Mouse (Mus musculus) neural tube, embryonic 15.5 days (tissue): ENCODE results near the gene Tbc1d8. TPM values are rescaled to one million over a fixed set of nuclear protein-coding genes. Genes with fewer than 3 reads are reported as not detected.

Experiments used
- ATAC-seq: fragments of 200-750 bp; cut with Nextera tagmentation; 2 replicates; pipeline ENCODE4 v1.8.0; 2017; ENCODE audit warnings: mild to moderate bottlenecking, moderate TSS enrichment, moderate library complexity; ENCODE audit not compliant: low FRiP score
- H3K27ac ChIP-seq: fragments of 300-500 bp; sonication (generic); replicated peaks from 2 replicates; pipeline ENCODE4 v1.5.1; 2015; ENCODE audit warnings: mild to moderate bottlenecking, inconsistent platforms
- H3K27me3 ChIP-seq: fragments of 300-500 bp; sonication (generic); replicated peaks from 2 replicates; pipeline ENCODE4 v1.6.1; 2015; ENCODE audit warnings: inconsistent platforms
- H3K36me3 ChIP-seq: fragments of 300-500 bp; sonication (generic); 2 replicates; pipeline ENCODE4 v1.6.1; 2015; ENCODE audit warnings: inconsistent platforms
- H3K4me1 ChIP-seq: fragments of 300-500 bp; sonication (generic); 2 replicates; pipeline ENCODE4 v1.6.1; 2015; ENCODE audit warnings: inconsistent platforms
- H3K4me2 ChIP-seq: fragments of 300-500 bp; sonication (generic); 2 replicates; pipeline ENCODE4 v1.6.1; 2015; ENCODE audit warnings: inconsistent platforms, mild to moderate bottlenecking, moderate library complexity
- H3K4me3 ChIP-seq: fragments of 300-500 bp; sonication (generic); replicated peaks from 2 replicates; pipeline ENCODE4 v1.5.1; 2015; ENCODE audit warnings: mild to moderate bottlenecking, inconsistent platforms
- H3K9ac ChIP-seq: fragments of 300-500 bp; sonication (generic); replicated peaks from 2 replicates; pipeline ENCODE4 v1.6.1; 2015; ENCODE audit warnings: mild to moderate bottlenecking, inconsistent platforms
- H3K9me3 ChIP-seq: fragments of 300-500 bp; sonication (generic); replicated peaks from 2 replicates; pipeline ENCODE4 v1.6.1; 2016; ENCODE audit warnings: inconsistent platforms
- WGBS: fragments of 180-500 bp; shearing (Covaris S2); methylation state at CpG from one replicate; pipeline ENCODE4 v1.1.7; 2015; ENCODE audit warnings: mixed read lengths; 5-methylcytosine and 5-hydroxymethylcytosine counted together
- polyA plus RNA-seq: library from polyadenylated mRNA; unstranded; fragments of >200 nt; fragmentation: Nextera tagmentation; extraction: Ambion mirVana; gene quantifications from 2 replicates; pipeline ENCODE4 v1.2.1, GENCODE M21; 2015

The Tbc1d8 gene
- polyA plus RNA-seq, 1 experiment from 2014 or later: 12.7 TPM

GRCm38 (mm10) chr1:39408668-39409067, 69.9 kb downstream of the Tbc1d8 start:
- Histone ChIP-seq H3K4me1 (peaks cover 4% of the 10 kb centered on the region; the same call in 1 of the 2 replicates), H3K27me3 (no peaks in the 10 kb centered on the region), H3K4me3 (no peak overlapping the region), H3K9ac (no peak overlapping the region), H3K36me3 (no peaks in the 10 kb centered on the region), H3K9me3 (no peaks in the 10 kb centered on the region), H3K4me2 (no peak overlapping the region), H3K27ac (no peak overlapping the region)
- 66% methylated on average over 7 of the region's 7 CpGs for WGBS
- no peak for ATAC-seq

GRCm38 (mm10) chr1:39408123-39408522, 70.4 kb downstream of the Tbc1d8 start:
- Histone ChIP-seq H3K27ac (no peak overlapping the region), H3K9me3 (no peaks in the 10 kb centered on the region)
- 94% methylated on average over 6 of the region's 6 CpGs for WGBS

GRCm38 (mm10) chr1:39407108-39407507, 71.4 kb downstream of the Tbc1d8 start:
- WGBS: 76% methylated on average over 4 of the region's 4 CpGs
- no peak for ATAC-seq
- no peaks in the 10 kb centered on the region for H3K27me3 ChIP-seq
- peaks cover 5% of the 10 kb centered on the region for H3K36me3 ChIP-seq
- H3K9me3 ChIP-seq: no peaks in the 10 kb centered on the region
- peaks cover 4% of the 10 kb centered on the region; the same call in 1 of the 2 replicates for H3K4me1 ChIP-seq
- no peak overlapping the region for H3K4me2 ChIP-seq
- H3K4me3 ChIP-seq: no peak overlapping the region
- H3K9ac ChIP-seq: no peak overlapping the region
- H3K27ac ChIP-seq: no peak overlapping the region

More at GRCm38 (mm10) chr1:39408123-39408522, 70.4 kb downstream of the Tbc1d8 start:
- Histone ChIP-seq H3K4me3 (no peak overlapping the region), H3K4me2 (no peak overlapping the region), H3K4me1 (peaks cover 4% of the 10 kb centered on the region; the same call in 1 of the 2 replicates), H3K9ac (no peak overlapping the region), H3K27me3 (no peaks in the 10 kb centered on the region), H3K36me3 (no peaks in the 10 kb centered on the region)
- ATAC-seq: no peak

GRCm38 (mm10) chr1:39400173-39400572, 78.4 kb downstream of the Tbc1d8 start:
- Histone ChIP-seq H3K4me3 (no peak overlapping the region), H3K4me2 (no peak overlapping the region), H3K9me3 (no peaks in the 10 kb centered on the region), H3K27me3 (no peaks in the 10 kb centered on the region), H3K4me1 (no peaks in the 10 kb centered on the region), H3K36me3 (peaks cover 11% of the 10 kb centered on the region), H3K27ac (no peak overlapping the region), H3K9ac (no peak overlapping the region)
- 91% methylated on average over 3 of the region's 3 CpGs for WGBS
- ATAC-seq: no peak

- 76% methylated on average over 4 of the region's 4 CpGs for WGBS
- no peak overlapping the region for H3K27ac ChIP-seq
Measured at GRCm38 (mm10) chr1:39399228-39399627, 79.3 kb downstream of the Tbc1d8 start.

GRCm38 (mm10) chr1:39398284-39398683, 80.3 kb downstream of the Tbc1d8 start:
- ATAC-seq: no peak

More at GRCm38 (mm10) chr1:39399228-39399627, 79.3 kb downstream of the Tbc1d8 start:
- no peak overlapping the region for H3K4me2 ChIP-seq
- H3K9ac ChIP-seq: no peak overlapping the region
- no peaks in the 10 kb centered on the region for H3K9me3 ChIP-seq
- H3K36me3 ChIP-seq: peaks cover 11% of the 10 kb centered on the region
- ATAC-seq: no peak
- no peaks in the 10 kb centered on the region for H3K4me1 ChIP-seq
- H3K4me3 ChIP-seq: no peak overlapping the region
- H3K27me3 ChIP-seq: no peaks in the 10 kb centered on the region

GRCm38 (mm10) chr1:39396347-39396746, 82.2 kb downstream of the Tbc1d8 start:
- H3K4me1 ChIP-seq: no peaks in the 10 kb centered on the region
- no peaks in the 10 kb centered on the region for H3K9me3 ChIP-seq
- H3K9ac ChIP-seq: no peak overlapping the region
- no peak for ATAC-seq
- H3K4me3 ChIP-seq: no peak overlapping the region
- 0 out of 2 replicates have a peak, but pooled peaks cover 4% of the 10 kb centered on the region for H3K36me3 ChIP-seq
- H3K4me2 ChIP-seq: no peak overlapping the region
- H3K27ac ChIP-seq: no peak overlapping the region
- 85% methylated on average over 4 of the region's 4 CpGs for WGBS
- H3K27me3 ChIP-seq: no peaks in the 10 kb centered on the region

More at GRCm38 (mm10) chr1:39398284-39398683, 80.3 kb downstream of the Tbc1d8 start:
- H3K27me3 ChIP-seq: no peaks in the 10 kb centered on the region
- H3K9ac ChIP-seq: no peak overlapping the region
- H3K4me3 ChIP-seq: no peak overlapping the region
- H3K36me3 ChIP-seq: peaks cover 11% of the 10 kb centered on the region
- H3K9me3 ChIP-seq: no peaks in the 10 kb centered on the region
- H3K4me1 ChIP-seq: no peaks in the 10 kb centered on the region
- H3K4me2 ChIP-seq: no peak overlapping the region
- no peak overlapping the region for H3K27ac ChIP-seq
- 95% methylated on average over 6 of the region's 6 CpGs for WGBS

GRCm38 (mm10) chr1:39394650-39395049, 83.9 kb downstream of the Tbc1d8 start:
- 91% methylated on average over 3 of the region's 3 CpGs for WGBS
- Histone ChIP-seq H3K27me3 (no peaks in the 10 kb centered on the region), H3K36me3 (0 out of 2 replicates have a peak, but pooled peaks cover 4% of the 10 kb centered on the region), H3K27ac (no peak overlapping the region), H3K9ac (no peak overlapping the region), H3K9me3 (no peaks in the 10 kb centered on the region), H3K4me1 (no peaks in the 10 kb centered on the region), H3K4me3 (no peak overlapping the region), H3K4me2 (no peak overlapping the region)
- no peak for ATAC-seq

GRCm38 (mm10) chr1:39394096-39394495, 84.5 kb downstream of the Tbc1d8 start:
- no peaks in the 10 kb centered on the region for H3K9me3 ChIP-seq
- H3K27me3 ChIP-seq: no peaks in the 10 kb centered on the region
- no peak overlapping the region for H3K4me3 ChIP-seq
- no peaks in the 10 kb centered on the region for H3K4me1 ChIP-seq
- no peak for ATAC-seq
- WGBS: 57% methylated on average over 10 of the region's 10 CpGs
- peaks cover 6% of the 10 kb centered on the region; the same call in 1 of the 2 replicates for H3K36me3 ChIP-seq
- H3K27ac ChIP-seq: no peak overlapping the region
- no peak overlapping the region for H3K9ac ChIP-seq
- no peak overlapping the region for H3K4me2 ChIP-seq

- H3K4me3 ChIP-seq: no peak overlapping the region
- H3K36me3 ChIP-seq: peaks cover 11% of the 10 kb centered on the region; the same call in 1 of the 2 replicates
- no peaks in the 10 kb centered on the region for H3K9me3 ChIP-seq
- no peaks in the 10 kb centered on the region for H3K4me1 ChIP-seq
- H3K9ac ChIP-seq: no peak overlapping the region
- H3K27me3 ChIP-seq: no peaks in the 10 kb centered on the region
- no peak for ATAC-seq
- no peak overlapping the region for H3K27ac ChIP-seq
- no peak overlapping the region for H3K4me2 ChIP-seq
- WGBS: 85% methylated on average over 8 of the region's 8 CpGs
Measured at GRCm38 (mm10) chr1:39393217-39393867, 85.2 kb downstream of the Tbc1d8 start.

GRCm38 (mm10) chr1:39392189-39392588, 86.4 kb downstream of the Tbc1d8 start:
- H3K4me2 ChIP-seq: no peak overlapping the region
- no peaks in the 10 kb centered on the region for H3K4me1 ChIP-seq
- no peak overlapping the region for H3K27ac ChIP-seq
- H3K27me3 ChIP-seq: no peaks in the 10 kb centered on the region
- 60% methylated on average over 3 of the region's 3 CpGs for WGBS
- peaks cover 9% of the 10 kb centered on the region; the same call in 1 of the 2 replicates for H3K36me3 ChIP-seq
- no peak overlapping the region for H3K4me3 ChIP-seq
- H3K9me3 ChIP-seq: no peaks in the 10 kb centered on the region
- peak; percentile 50; the same call in 1 of the 2 replicates for ATAC-seq
- H3K9ac ChIP-seq: no peak overlapping the region

- no peak overlapping the region for H3K9ac ChIP-seq
- no peaks in the 10 kb centered on the region for H3K9me3 ChIP-seq
- H3K4me2 ChIP-seq: no peak overlapping the region
- no peak overlapping the region for H3K27ac ChIP-seq
- no peaks in the 10 kb centered on the region for H3K27me3 ChIP-seq
- 82% methylated on average over 6 of the region's 6 CpGs for WGBS
- no peaks in the 10 kb centered on the region for H3K4me1 ChIP-seq
- ATAC-seq: no peak; the same call in 1 of the 2 replicates
- H3K36me3 ChIP-seq: peaks cover 8% of the 10 kb centered on the region; the same call in 1 of the 2 replicates
- H3K4me3 ChIP-seq: no peak overlapping the region
Measured at GRCm38 (mm10) chr1:39391652-39392051, 86.9 kb downstream of the Tbc1d8 start.
